Mouse (Mus musculus): ENCODE data around the gene Mrpl20. TPM values are rescaled to one million over a fixed set of nuclear protein-coding genes. Genes with fewer than 3 reads are reported as not detected.

Gene Mrpl20
- 100 to 1,000 TPM; 149 to 168 TPM for total RNA-seq (2021)
- long read RNA-seq, experiment 1, transcript Mrpl20-201 (4 exons, 764 nt) = major isoform, 250 of 300 reads
- long read RNA-seq, experiment 1, partial matches to known transcripts = 44 of 300 reads
- long read RNA-seq, experiment 1, other reads (novel, unspliced or antisense) = 2 of 300 reads
- long read RNA-seq, experiment 2, transcript Mrpl20-201 (4 exons, 764 nt) = major isoform, 193 of 240 reads
- long read RNA-seq, experiment 2, partial matches to known transcripts = 45 of 240 reads
- long read RNA-seq, experiment 2, other reads (novel, unspliced or antisense) = 1 of 240 reads

- no peak for DNase-seq
Measured at GRCm38 (mm10) chr4:155802741-155803339, at the start of gene Mrpl20. TSS of gene Mrpl20 (plus strand) at chr4:155802878.

- no peak for DNase-seq
Measured at GRCm38 (mm10) chr4:155757011-155757410, 45.7 kb upstream of the Mrpl20 start.

GRCm38 (mm10) chr4:155759862-155760612, 42.6 kb upstream of the Mrpl20 start:
- no peak for DNase-seq

- DNase-seq = peak; percentile 98
Measured at GRCm38 (mm10) chr4:155760613-155761355, 41.9 kb upstream of the Mrpl20 start, which contains the start of gene Atad3a. TSS of gene Atad3a (minus strand) at chr4:155761093.

- peak; percentile 55 for DNase-seq
Measured at GRCm38 (mm10) chr4:155761356-155762099, 41.1 kb upstream of the Mrpl20 start.

- peak; percentile 62 for DNase-seq
Measured at GRCm38 (mm10) chr4:155762357-155762756, 40.3 kb upstream of the Mrpl20 start.

- DNase-seq = no peak
Measured at GRCm38 (mm10) chr4:155769496-155769879, 33.2 kb upstream of the Mrpl20 start.

- DNase-seq = peak; percentile 95
Measured at GRCm38 (mm10) chr4:155769880-155770512, 32.7 kb upstream of the Mrpl20 start.

- no peak for DNase-seq
Measured at GRCm38 (mm10) chr4:155770626-155771025, 32.1 kb upstream of the Mrpl20 start.

GRCm38 (mm10) chr4:155771706-155772105, 31.0 kb upstream of the Mrpl20 start:
- no peak for DNase-seq

- no peak for DNase-seq
Measured at GRCm38 (mm10) chr4:155772786-155773185, 29.9 kb upstream of the Mrpl20 start.

- DNase-seq = no peak
Measured at GRCm38 (mm10) chr4:155773335-155774078, 29.2 kb upstream of the Mrpl20 start.

- peak; percentile 93 for DNase-seq
Measured at GRCm38 (mm10) chr4:155774280-155774754, 28.4 kb upstream of the Mrpl20 start, which contains the start of gene Vwa1. TSS of gene Vwa1 (minus strand) at chr4:155774698.

GRCm38 (mm10) chr4:155774971-155775740, 27.5 kb upstream of the Mrpl20 start:
- DNase-seq = peak; percentile 53

- DNase-seq = peak; percentile 66
Measured at GRCm38 (mm10) chr4:155775855-155776254, 26.8 kb upstream of the Mrpl20 start.

- no peak for DNase-seq
Measured at GRCm38 (mm10) chr4:155776704-155777335, 25.9 kb upstream of the Mrpl20 start.

- peak; percentile 54 for DNase-seq
Measured at GRCm38 (mm10) chr4:155777816-155778215, 24.9 kb upstream of the Mrpl20 start.

GRCm38 (mm10) chr4:155779498-155779897, 23.2 kb upstream of the Mrpl20 start:
- no peak for DNase-seq

- peak; percentile 65 for DNase-seq
Measured at GRCm38 (mm10) chr4:155780895-155781294, 21.8 kb upstream of the Mrpl20 start.
